Mouse (Mus musculus) heart, embryonic 14.5 days (tissue): Measurements from ENCODE around the gene C2cd2l. TPM values are rescaled to one million over a fixed set of nuclear protein-coding genes. Genes with fewer than 3 reads are reported as not detected.

Source experiments
- ATAC-seq: fragments of 200-750 bp; cut with Nextera tagmentation; 2 replicates; pipeline ENCODE4 v1.8.0; 2017; ENCODE audit warnings: low read depth, moderate TSS enrichment; ENCODE audit not compliant: insufficient number of reproducible peaks, insufficient read depth, low FRiP score
- H3K27ac ChIP-seq, 2 experiments: fragments of 200-500 bp in 1 of 2; fragments of 300-500 bp in 1 of 2; sonication (generic) in 1 of 2; replicated peaks in 1 of 2; 2 replicates each; pipeline ENCODE4 v1.5.1; 2012 to 2014; ENCODE audit warnings: low read depth in 2 of 2, low read length in 2 of 2, control low read depth in 1 of 2, mild to moderate bottlenecking in 1 of 2, mixed read lengths in 1 of 2; ENCODE audit not compliant: control insufficient read depth in 1 of 2, insufficient read depth in 1 of 2
- H3K27me3 ChIP-seq: fragments of 300-500 bp; sonication (generic); 2 replicates; pipeline ENCODE4 v1.6.1; 2014; ENCODE audit warnings: mild to moderate bottlenecking, low read length, control low read depth; ENCODE audit not compliant: control insufficient read depth, insufficient read depth
- H3K36me3 ChIP-seq: fragments of 300-500 bp; sonication (generic); 2 replicates; pipeline ENCODE4 v1.6.1; 2014; ENCODE audit warnings: mild to moderate bottlenecking, control low read depth, low read length, mixed read lengths; ENCODE audit not compliant: control insufficient read depth, insufficient read depth
- H3K4me1 ChIP-seq, 2 experiments: fragments of 200-500 bp in 1 of 2; fragments of 300-500 bp in 1 of 2; sonication (generic) in 1 of 2; 2 replicates each; pipeline ENCODE4 v1.6.1; 2012 to 2014; ENCODE audit warnings: low read length in 2 of 2, control low read depth in 1 of 2, mixed read lengths in 1 of 2; ENCODE audit not compliant: control insufficient read depth in 2 of 2, insufficient read depth in 2 of 2
- H3K4me2 ChIP-seq: fragments of 300-500 bp; sonication (generic); 2 replicates; pipeline ENCODE4 v1.6.1; 2014; ENCODE audit warnings: mild to moderate bottlenecking, low read length
- H3K4me3 ChIP-seq, 2 experiments: fragments of 200-500 bp in 1 of 2; fragments of 300-500 bp in 1 of 2; sonication (generic) in 1 of 2; 2 replicates each; pipeline ENCODE4 v1.5.1; 2012 to 2014; ENCODE audit warnings: low read length in 2 of 2, mild to moderate bottlenecking in 2 of 2, control low read depth in 1 of 2, low read depth in 1 of 2, moderate library complexity in 1 of 2; ENCODE audit not compliant: control insufficient read depth in 1 of 2, insufficient read depth in 1 of 2
- H3K9ac ChIP-seq: fragments of 300-500 bp; sonication (generic); 2 replicates; pipeline ENCODE4 v1.6.1; 2014; ENCODE audit warnings: mild to moderate bottlenecking, low read length
- H3K9me3 ChIP-seq: fragments of 300-500 bp; sonication (generic); 2 replicates; pipeline ENCODE4 v1.6.1; 2016; ENCODE audit warnings: low read length, control low read depth; ENCODE audit not compliant: control insufficient read depth
- WGBS: fragments of 180-500 bp; shearing (Covaris S2); extraction: QIAGEN DNeasy Blood & Tissue Kit; methylation state at CpG from one replicate; pipeline ENCODE4 v1.1.7; 2014; 5-methylcytosine and 5-hydroxymethylcytosine counted together
- polyA plus RNA-seq: library from polyadenylated mRNA; unstranded; fragments of >200 nt; fragmentation: Nextera tagmentation; extraction: Ambion mirVana; gene quantifications from 2 replicates; pipeline ENCODE4 v1.2.1, GENCODE M21; 2014

C2cd2l gene
- polyA plus RNA-seq, 1 experiment from 2014 or later, result 7.7 TPM

- no peak overlapping the region for H3K9ac ChIP-seq
- peaks cover 68% of the 10 kb centered on the region for H3K36me3 ChIP-seq
- no peak overlapping the region for H3K4me3 ChIP-seq
- peaks cover 10% of the 10 kb centered on the region; the same call in 1 of the 2 replicates for H3K27me3 ChIP-seq
- no peak overlapping the region for H3K4me2 ChIP-seq
- peaks cover 8 to 14% of the 10 kb centered on the region in 2 experiments for H3K4me1 ChIP-seq
- WGBS, result 69% methylated on average over 3 of the region's 3 CpGs
- H3K9me3 ChIP-seq, result no peaks in the 10 kb centered on the region
- no peak for ATAC-seq
- H3K27ac ChIP-seq, result no peak overlapping the region
Measured at GRCm38 (mm10) chr9:44292490-44292889, 27.6 kb downstream of the C2cd2l start.

- no peak overlapping the region for H3K27ac ChIP-seq
- ATAC-seq, result no peak
Measured at GRCm38 (mm10) chr9:44288959-44289291, 31.2 kb downstream of the C2cd2l start.

GRCm38 (mm10) chr9:44288076-44288958 lies 31.8 kb downstream of the C2cd2l start, which contains the start of gene Abcg4:
TSS of gene Abcg4 (minus strand) at chr9:44288615.
- Histone ChIP-seq H3K4me1 (peaks cover 10 to 20% of the 10 kb centered on the region in 2 experiments), H3K9ac (peak within 1 kb of the TSS; percentile 73), H3K4me2 (peak within 1 kb of the TSS; percentile 97), H3K36me3 (peaks cover 29% of the 10 kb centered on the region), H3K4me3 (peak within 1 kb of the TSS; percentile 53 to 66), H3K27me3 (peaks cover 17% of the 10 kb centered on the region), H3K27ac (no peak within 1 kb of the TSS), H3K9me3 (no peaks in the 10 kb centered on the region)
- peak; percentile 45; the same call in 1 of the 2 replicates for ATAC-seq
- 1% methylated on average over 38 of the region's 38 CpGs for WGBS

More at GRCm38 (mm10) chr9:44288959-44289291, 31.2 kb downstream of the C2cd2l start:
- Histone ChIP-seq H3K4me3 (peak overlapping the region in 1 of 2 experiments; percentile 66; a peak in 1 of 4 replicates), H3K27me3 (peaks cover 17% of the 10 kb centered on the region), H3K4me2 (peak overlapping the region; percentile 97), H3K9me3 (no peaks in the 10 kb centered on the region), H3K9ac (no peak overlapping the region), H3K36me3 (peaks cover 35% of the 10 kb centered on the region), H3K4me1 (peaks cover 10 to 20% of the 10 kb centered on the region in 2 experiments)
- 8% methylated on average over 11 of the region's 11 CpGs for WGBS

- H3K4me2 ChIP-seq, result peak overlapping the region; percentile 97
- ATAC-seq, result peak; percentile 24; the same call in 1 of the 2 replicates
- H3K27ac ChIP-seq, result no peak overlapping the region
- H3K27me3 ChIP-seq, result peaks cover 17% of the 10 kb centered on the region
- peaks cover 10 to 20% of the 10 kb centered on the region in 2 experiments for H3K4me1 ChIP-seq
- H3K4me3 ChIP-seq, result peak overlapping the region; percentile 53 to 66
- H3K9me3 ChIP-seq, result no peaks in the 10 kb centered on the region
- H3K36me3 ChIP-seq, result peaks cover 22% of the 10 kb centered on the region
- WGBS, result under 1% methylated on average over 43 of the region's 47 CpGs
- H3K9ac ChIP-seq, result peak overlapping the region; percentile 73
Measured at GRCm38 (mm10) chr9:44287401-44288075, 32.5 kb downstream of the C2cd2l start.

GRCm38 (mm10) chr9:44287003-44287400 lies 33.1 kb downstream of the C2cd2l start:
- Histone ChIP-seq H3K4me2 (peak overlapping the region; percentile 97), H3K27ac (no peak overlapping the region), H3K9me3 (no peaks in the 10 kb centered on the region), H3K4me1 (peaks cover 10 to 20% of the 10 kb centered on the region in 2 experiments), H3K36me3 (peaks cover 16% of the 10 kb centered on the region), H3K4me3 (peak overlapping the region; percentile 53 to 66), H3K27me3 (peaks cover 17% of the 10 kb centered on the region), H3K9ac (peak overlapping the region; percentile 73)
- WGBS, result 10% methylated on average over 11 of the region's 11 CpGs
- peak; percentile 26; the same call in 1 of the 2 replicates for ATAC-seq

- peaks cover 10% of the 10 kb centered on the region for H3K36me3 ChIP-seq
- 0 out of 2 replicates have a peak overlapping the region, but pooled peaks have one; percentile 16 for H3K9ac ChIP-seq
- 18% methylated on average over 6 of the region's 6 CpGs for WGBS
- H3K27me3 ChIP-seq, result peaks cover 17% of the 10 kb centered on the region
- H3K9me3 ChIP-seq, result no peaks in the 10 kb centered on the region
- no peak for ATAC-seq
- no peak overlapping the region; the same call in 1 of the 2 replicates for H3K4me2 ChIP-seq
- no peak overlapping the region for H3K27ac ChIP-seq
- H3K4me1 ChIP-seq, result peaks cover 10 to 20% of the 10 kb centered on the region in 2 experiments
- no peak overlapping the region for H3K4me3 ChIP-seq
Measured at GRCm38 (mm10) chr9:44286256-44286850, 33.7 kb downstream of the C2cd2l start.

- Histone ChIP-seq H3K4me1 (peaks cover 2 to 9% of the 10 kb centered on the region in 2 experiments; a peak in 3 of 4 replicates), H3K4me2 (no peak overlapping the region), H3K36me3 (0 out of 2 replicates have a peak, but pooled peaks cover 5% of the 10 kb centered on the region), H3K9me3 (no peaks in the 10 kb centered on the region), H3K4me3 (no peak overlapping the region), H3K27ac (no peak overlapping the region), H3K27me3 (peaks cover 10% of the 10 kb centered on the region), H3K9ac (no peak overlapping the region)
- 31% methylated on average over 5 of the region's 5 CpGs for WGBS
- no peak for ATAC-seq
Measured at GRCm38 (mm10) chr9:44283183-44283582, 36.9 kb downstream of the C2cd2l start.
